Mouse (Mus musculus) heart, adult 2 months (tissue): ENCODE results near the gene Gpr107. TPM values are rescaled to one million over a fixed set of nuclear protein-coding genes. Genes with fewer than 3 reads are reported as not detected.

Experiments used
- DNase-seq, 2 experiments: peaks; one replicate each; pipeline ENCODE4 v3.0.0; 2021
- H3K27ac ChIP-seq: fragments of 200-600 bp; 2 replicates; pipeline ENCODE4 v1.8.1; 2022
- H3K27me3 ChIP-seq: fragments of 200-500 bp; 2 replicates; pipeline ENCODE4 v1.6.1; 2012; ENCODE audit warnings: mild to moderate bottlenecking, low read length, inconsistent platforms, mixed read lengths; ENCODE audit not compliant: control insufficient read depth, insufficient read depth
- H3K36me3 ChIP-seq: fragments of 200-500 bp; 2 replicates; pipeline ENCODE4 v1.6.1; 2012; ENCODE audit warnings: low read length, inconsistent platforms; ENCODE audit not compliant: control insufficient read depth, insufficient read depth
- H3K4me1 ChIP-seq: fragments of 200-500 bp; 2 replicates; pipeline ENCODE4 v1.6.1; 2011; ENCODE audit warnings: low read length; ENCODE audit not compliant: control insufficient read depth, insufficient read depth
- H3K4me3 ChIP-seq: fragments of 200-600 bp; 2 replicates; pipeline ENCODE4 v1.8.1; 2022
- H3K79me2 ChIP-seq: fragments of 200-500 bp; replicated peaks from 2 replicates; pipeline ENCODE4 v1.6.1; 2012; ENCODE audit warnings: mild to moderate bottlenecking, inconsistent platforms, low read length, moderate library complexity, mixed read lengths; ENCODE audit not compliant: control insufficient read depth, insufficient read depth
- H3K9ac ChIP-seq: fragments of 200-500 bp; 2 replicates; pipeline ENCODE4 v1.6.1; 2012; ENCODE audit warnings: low read depth, mild to moderate bottlenecking, control low read depth, inconsistent platforms, low read length, mixed read lengths
- CTCF ChIP-seq: fragments of 200-600 bp; IDR thresholded peaks from 2 replicates; pipeline ENCODE4 v1.8.1; 2022; ENCODE audit warnings: antibody characterized with exemption, mild to moderate bottlenecking, moderate library complexity
- EP300 ChIP-seq: fragments of 200-500 bp; IDR thresholded peaks from 2 replicates; pipeline ENCODE4 v1.6.1; 2011; ENCODE audit warnings: low read depth, low read length, control low read depth; ENCODE audit not compliant: insufficient read depth
- POLR2A ChIP-seq: fragments of 200-500 bp; IDR thresholded peaks from 2 replicates; pipeline ENCODE4 v1.6.1; 2011; ENCODE audit warnings: mild to moderate bottlenecking, low read depth, low read length, control low read depth; ENCODE audit not compliant: insufficient read depth
- WGBS: fragments of 180-500 bp; shearing (Covaris S2); methylation state at CpG from one replicate; pipeline ENCODE4 v1.1.7; 2018; 5-methylcytosine and 5-hydroxymethylcytosine counted together
- intact Hi-C: fragments of 180-260 bp; cut with DNase I; formaldehyde crosslinking; loops from one replicate; pipeline ENCODE4 v1.15.1; 2025
- polyA plus RNA-seq: library from polyadenylated mRNA; depleted of rRNA; stranded (reverse); fragments of >200 nt; gene quantifications from 2 replicates; pipeline ENCODE4 v1.2.3, GENCODE M21; 2012
- total RNA-seq, 2 experiments: library from RNA; stranded (reverse); gene quantifications; 2 replicates each; pipeline ENCODE4 v1.2.3; 2021

Gpr107 gene
- total and polyA plus RNA-seq, 3 experiments = 16.0 to 30.9 (median 29.0) TPM

DNA sequence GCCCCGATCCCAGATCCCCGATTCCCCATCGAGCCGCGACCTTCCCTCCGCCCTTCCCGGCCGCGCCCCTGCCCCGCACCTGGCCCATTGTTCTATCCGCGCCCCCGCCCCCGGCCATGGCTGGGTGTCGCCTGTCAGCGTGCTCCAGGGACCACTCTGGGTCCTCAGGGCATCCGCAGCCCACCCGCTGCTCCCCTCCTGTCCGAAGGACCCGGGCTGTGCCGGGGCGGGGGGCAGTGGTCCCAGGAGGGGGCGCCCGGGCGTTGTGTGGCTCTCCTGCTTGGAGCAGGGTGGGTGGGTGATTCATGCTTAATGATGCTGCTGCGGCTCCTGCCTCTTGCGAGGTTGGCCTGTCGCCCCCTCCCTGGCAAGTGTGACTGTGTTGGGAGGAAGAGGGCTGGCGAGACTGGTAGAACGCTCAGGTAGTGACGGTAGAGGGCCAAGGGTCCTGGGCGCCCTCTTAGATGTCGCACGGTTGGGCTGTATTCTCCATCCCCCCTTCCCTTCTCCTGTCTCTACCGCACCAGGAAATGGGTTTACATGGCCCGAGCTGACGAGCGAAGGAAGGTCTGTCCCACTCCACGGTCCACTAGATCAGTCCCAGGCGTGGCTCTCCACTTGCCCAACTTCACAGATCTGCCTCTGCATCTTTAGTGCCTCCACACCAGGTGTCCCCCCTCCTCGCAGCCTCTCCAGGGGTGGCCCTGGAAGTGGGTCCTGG lies 94.3 kb downstream of the Gpr107 start:
- Histone ChIP-seq H3K9ac (peak overlapping the region; percentile 80), H3K79me2 (no peaks in the 10 kb centered on the region), H3K27me3 (no peaks in the 10 kb centered on the region), H3K36me3 (no peaks in the 10 kb centered on the region), H3K4me1 (peaks cover 3% of the 10 kb centered on the region), H3K27ac (no peak overlapping the region), H3K4me3 (peak overlapping the region; percentile 59)
- WGBS = 4% methylated on average over 41 of the region's 41 CpGs
- intact Hi-C loops = loop anchor here (5.0 kb wide), 1 partner anchor 46 kb away; no protein-coding TSS in a partner anchor
- peak; percentile 21 to 44 for DNase-seq
- TF ChIP-seq POLR2A = no peak
- TF ChIP-seq CTCF = 0 out of 2 replicates have a peak, but pooled peaks have one; percentile 18

DNA sequence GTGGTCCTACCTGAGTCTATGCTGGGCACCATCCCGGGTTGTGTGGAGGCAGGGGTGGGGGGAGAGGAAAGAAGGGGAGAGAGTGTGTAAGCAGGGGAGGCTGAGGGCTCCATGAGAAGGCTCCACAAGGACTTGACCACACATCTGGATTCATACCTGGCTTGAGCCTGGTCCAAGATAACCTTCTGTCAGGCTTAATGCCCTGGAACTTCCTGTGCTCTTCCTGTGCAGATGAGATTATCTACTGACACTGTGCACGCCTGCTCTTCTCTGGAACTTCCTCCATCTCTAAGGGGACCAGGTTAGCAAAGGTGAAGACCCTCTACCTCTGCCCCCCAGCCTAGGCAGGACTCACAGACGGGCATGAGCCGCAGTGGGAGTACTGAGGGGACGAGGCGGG lies 96.7 kb downstream of the Gpr107 start:
- TF ChIP-seq CTCF (no peak), POLR2A (no peak), EP300 (no peak)
- no peak for DNase-seq
- H3K27ac ChIP-seq = no peak overlapping the region
- H3K9ac ChIP-seq = no peak overlapping the region
- peaks cover 3% of the 10 kb centered on the region for H3K4me1 ChIP-seq
- no peaks in the 10 kb centered on the region for H3K79me2 ChIP-seq
- H3K4me3 ChIP-seq = no peak overlapping the region
- no peaks in the 10 kb centered on the region for H3K36me3 ChIP-seq
- intact Hi-C loops = loop anchor here (5.0 kb wide), 1 partner anchor 43 kb away; no protein-coding TSS in a partner anchor
- no peaks in the 10 kb centered on the region for H3K27me3 ChIP-seq
- WGBS = 81% methylated on average over 6 of the region's 6 CpGs

DNA sequence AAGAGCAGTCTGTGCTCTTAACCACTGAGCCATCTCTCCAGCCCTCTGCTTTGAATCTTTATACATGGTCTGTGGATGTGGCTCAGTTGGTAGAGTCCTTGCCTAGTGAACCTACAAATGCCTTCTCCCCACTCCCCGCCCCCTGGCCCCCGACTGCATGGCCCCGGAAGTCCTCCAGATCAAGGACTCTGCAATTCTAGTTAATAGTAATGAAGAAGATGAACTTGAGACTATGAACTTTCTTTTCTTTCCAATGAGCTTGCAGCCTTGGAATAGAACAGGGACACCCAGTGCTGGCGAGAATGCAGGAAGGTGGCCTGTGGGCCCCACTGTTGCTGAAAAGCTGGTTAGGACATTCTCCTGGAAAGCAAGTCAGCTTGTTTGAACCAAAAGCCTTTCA lies 100.1 kb downstream of the Gpr107 start:
- no peak overlapping the region for H3K27ac ChIP-seq
- no peaks in the 10 kb centered on the region for H3K27me3 ChIP-seq
- peaks cover 5% of the 10 kb centered on the region for H3K4me1 ChIP-seq
- H3K9ac ChIP-seq = no peak overlapping the region
- 94% methylated on average over 4 of the region's 4 CpGs for WGBS
- TF ChIP-seq EP300 = no peak
- TF ChIP-seq POLR2A = no peak
- no peak for TF ChIP-seq CTCF
- H3K4me3 ChIP-seq = no peak overlapping the region
- intact Hi-C loops = no loop called here
- H3K79me2 ChIP-seq = no peaks in the 10 kb centered on the region
- no peaks in the 10 kb centered on the region for H3K36me3 ChIP-seq
- no peak for DNase-seq

DNA sequence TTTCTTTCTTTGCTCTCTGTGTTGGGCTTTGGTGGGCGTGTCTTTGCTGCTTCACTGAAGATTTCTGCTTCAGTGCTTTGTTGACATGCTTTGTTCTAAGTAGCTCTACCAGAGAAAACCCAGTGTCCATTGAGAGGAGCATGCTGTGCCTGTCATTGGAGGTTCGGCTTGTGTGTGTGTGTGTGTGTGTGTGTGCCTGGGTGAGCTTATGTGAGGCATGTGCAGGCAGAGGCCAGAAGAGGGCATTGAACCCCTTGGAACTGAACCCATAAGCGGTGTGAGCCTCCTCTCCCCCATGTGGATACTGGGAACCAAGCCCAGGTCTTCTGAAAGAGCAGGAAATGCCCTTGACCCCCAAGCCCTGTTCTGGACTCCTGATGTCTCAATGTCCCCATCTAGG lies 101.3 kb downstream of the Gpr107 start:
- no peak overlapping the region for H3K9ac ChIP-seq
- intact Hi-C loops = no loop called here

DNA sequence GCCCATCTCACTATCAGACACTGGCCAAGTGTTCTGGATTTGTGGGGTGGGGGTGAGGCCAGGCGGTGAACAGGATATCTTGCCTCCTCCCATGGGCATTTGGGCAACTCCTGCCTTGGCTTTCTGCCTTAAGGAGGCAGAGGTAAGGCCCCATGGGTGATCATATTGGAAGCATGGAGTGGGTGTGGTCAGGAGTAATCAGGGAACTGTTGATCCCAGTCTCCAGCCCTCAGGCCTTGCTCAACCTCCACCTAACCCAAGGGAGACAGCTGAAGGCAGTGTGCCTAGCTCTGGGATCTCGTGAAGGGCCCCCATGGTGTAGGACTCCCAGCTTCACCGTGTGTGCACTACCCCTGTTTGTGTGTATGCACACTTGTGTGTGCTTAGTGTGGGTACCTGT lies 102.7 kb downstream of the Gpr107 start:
- Histone ChIP-seq H3K27ac (no peak overlapping the region), H3K27me3 (no peaks in the 10 kb centered on the region), H3K79me2 (no peaks in the 10 kb centered on the region), H3K4me3 (no peak overlapping the region), H3K4me1 (peaks cover 12% of the 10 kb centered on the region), H3K36me3 (no peaks in the 10 kb centered on the region), H3K9ac (no peak overlapping the region)
- DNase-seq = no peak
- 80% methylated on average over 3 of the region's 3 CpGs for WGBS
- intact Hi-C loops = no loop called here
- TF ChIP-seq EP300 = no peak
- no peak for TF ChIP-seq POLR2A
- TF ChIP-seq CTCF = no peak

More for the DNA sequence above, 101.3 kb downstream of the Gpr107 start:
- H3K4me1 ChIP-seq = peaks cover 9% of the 10 kb centered on the region
- H3K79me2 ChIP-seq = no peaks in the 10 kb centered on the region
- H3K4me3 ChIP-seq = no peak overlapping the region
- 78% methylated on average over 3 of the region's 3 CpGs for WGBS
- no peak overlapping the region for H3K27ac ChIP-seq
- no peaks in the 10 kb centered on the region for H3K27me3 ChIP-seq
- DNase-seq = no peak
- H3K36me3 ChIP-seq = no peaks in the 10 kb centered on the region
- TF ChIP-seq EP300 (no peak), POLR2A (no peak), CTCF (no peak)
